Mouse (Mus musculus): ENCODE results near the gene Slc1a2. TPM values are rescaled to one million over a fixed set of nuclear protein-coding genes. Genes with fewer than 3 reads are reported as not detected.

Slc1a2 gene
- total RNA-seq, 2 experiments from 2014 or later, result 0.31 to 0.40 TPM

Other genes starting within 250 kb of the Slc1a2 start
- gene Fjx1, start 206.2 kb upstream of the Slc1a2 start, total RNA-seq (2021), result 1 to 10 TPM; 1.4 to 2.3 TPM
- gene Pamr1, start 108.6 kb upstream of the Slc1a2 start, total RNA-seq (2021), result 10 to 100 TPM; 11.0 to 14.2 TPM
- gene Cd44, start 243.0 kb downstream of the Slc1a2 start, total RNA-seq (2021), result 10 to 100 TPM; 15.5 to 21.1 TPM

Data from gastrocnemius, postnatal 14 days (tissue).